Mouse (Mus musculus) layer of hippocampus, adult 11-12 months (tissue): ENCODE data around the gene Bglap.

Experiments used
- DNase-seq: peaks from one replicate; pipeline ENCODE4 v3.0.0; 2022; ENCODE audit warnings: low spot score

The Bglap gene

GRCm38 (mm10) chr3:88339006-88339405 is 45.3 kb downstream of the Bglap start:
- no peak for DNase-seq

GRCm38 (mm10) chr3:88338316-88338715 is 45.9 kb downstream of the Bglap start:
- DNase-seq, result no peak

GRCm38 (mm10) chr3:88337367-88338020 is 46.8 kb downstream of the Bglap start:
- DNase-seq, result no peak

GRCm38 (mm10) chr3:88336058-88337013 is 47.9 kb downstream of the Bglap start, which contains the start of the genes Tmem79 and Smg5:
Gene Tmem79 (minus strand): TSS chr3:88336148.
Gene Smg5 (plus strand): TSS chr3:88336260.
- DNase-seq, result peak; percentile 96

- DNase-seq, result no peak
These were observed 48.7 kb downstream of the Bglap start for GRCm38 (mm10) chr3:88335436-88336053.

GRCm38 (mm10) chr3:88334902-88335435 is 49.3 kb downstream of the Bglap start:
- DNase-seq, result no peak

- no peak for DNase-seq
These were observed 50.1 kb downstream of the Bglap start for GRCm38 (mm10) chr3:88334029-88334658.
